Mouse (Mus musculus) midbrain, embryonic 11.5 days (tissue): Measurements from ENCODE around the gene Tnfrsf13c. TPM values are rescaled to one million over a fixed set of nuclear protein-coding genes. Genes with fewer than 3 reads are reported as not detected.
A peak's percentile ranks its signal among the peaks of the same experiment; 100 is the strongest.

Source experiments
- ATAC-seq: fragments of 200-750 bp; cut with Nextera tagmentation; 2 replicates; pipeline ENCODE4 v1.8.0; 2017; ENCODE audit warnings: moderate TSS enrichment, moderate library complexity; ENCODE audit not compliant: low FRiP score
- DNase-seq: peaks from one replicate; pipeline ENCODE4 v3.0.0; 2015; ENCODE audit warnings: low spot score; ENCODE audit errors: missing footprints
- H3K27ac ChIP-seq: fragments of 300-500 bp; sonication (generic); 2 replicates; pipeline ENCODE4 v1.5.1; 2014; ENCODE audit warnings: low read depth, low read length
- H3K27me3 ChIP-seq: fragments of 300-500 bp; sonication (generic); 2 replicates; pipeline ENCODE4 v1.6.1; 2014; ENCODE audit warnings: mild to moderate bottlenecking, low read length, moderate library complexity, mixed read lengths; ENCODE audit not compliant: control insufficient read depth, insufficient read depth
- H3K36me3 ChIP-seq: fragments of 300-500 bp; sonication (generic); 2 replicates; pipeline ENCODE4 v1.6.1; 2014; ENCODE audit warnings: mild to moderate bottlenecking, low read length, moderate library complexity, mixed read lengths; ENCODE audit not compliant: control insufficient read depth, insufficient read depth
- H3K4me1 ChIP-seq: fragments of 300-500 bp; sonication (generic); 2 replicates; pipeline ENCODE4 v1.6.1; 2014; ENCODE audit warnings: low read length; ENCODE audit not compliant: control insufficient read depth, insufficient read depth
- H3K4me2 ChIP-seq: fragments of 300-500 bp; sonication (generic); 2 replicates; pipeline ENCODE4 v1.6.1; 2014; ENCODE audit warnings: mild to moderate bottlenecking, moderate library complexity
- H3K4me3 ChIP-seq: fragments of 300-500 bp; sonication (generic); 2 replicates; pipeline ENCODE4 v1.5.1; 2014; ENCODE audit warnings: low read depth, low read length
- H3K9ac ChIP-seq: fragments of 300-500 bp; sonication (generic); 2 replicates; pipeline ENCODE4 v1.6.1; 2014; ENCODE audit warnings: low read length
- H3K9me3 ChIP-seq: fragments of 300-500 bp; sonication (generic); 2 replicates; pipeline ENCODE4 v1.6.1; 2016; ENCODE audit warnings: low read length; ENCODE audit not compliant: control insufficient read depth
- WGBS: fragments of 180-500 bp; shearing (Covaris S2); extraction: QIAGEN DNeasy Blood & Tissue Kit; methylation state at CpG from one replicate; pipeline ENCODE4 v1.1.7; 2014; 5-methylcytosine and 5-hydroxymethylcytosine counted together
- polyA plus RNA-seq: library from polyadenylated mRNA; unstranded; fragments of >200 nt; fragmentation: Nextera tagmentation; extraction: Ambion mirVana; gene quantifications from 2 replicates; pipeline ENCODE4 v1.2.1, GENCODE M21; 2014

Tnfrsf13c gene
- 0.07 and 0.17 TPM in 2 replicates for polyA plus RNA-seq

DNA sequence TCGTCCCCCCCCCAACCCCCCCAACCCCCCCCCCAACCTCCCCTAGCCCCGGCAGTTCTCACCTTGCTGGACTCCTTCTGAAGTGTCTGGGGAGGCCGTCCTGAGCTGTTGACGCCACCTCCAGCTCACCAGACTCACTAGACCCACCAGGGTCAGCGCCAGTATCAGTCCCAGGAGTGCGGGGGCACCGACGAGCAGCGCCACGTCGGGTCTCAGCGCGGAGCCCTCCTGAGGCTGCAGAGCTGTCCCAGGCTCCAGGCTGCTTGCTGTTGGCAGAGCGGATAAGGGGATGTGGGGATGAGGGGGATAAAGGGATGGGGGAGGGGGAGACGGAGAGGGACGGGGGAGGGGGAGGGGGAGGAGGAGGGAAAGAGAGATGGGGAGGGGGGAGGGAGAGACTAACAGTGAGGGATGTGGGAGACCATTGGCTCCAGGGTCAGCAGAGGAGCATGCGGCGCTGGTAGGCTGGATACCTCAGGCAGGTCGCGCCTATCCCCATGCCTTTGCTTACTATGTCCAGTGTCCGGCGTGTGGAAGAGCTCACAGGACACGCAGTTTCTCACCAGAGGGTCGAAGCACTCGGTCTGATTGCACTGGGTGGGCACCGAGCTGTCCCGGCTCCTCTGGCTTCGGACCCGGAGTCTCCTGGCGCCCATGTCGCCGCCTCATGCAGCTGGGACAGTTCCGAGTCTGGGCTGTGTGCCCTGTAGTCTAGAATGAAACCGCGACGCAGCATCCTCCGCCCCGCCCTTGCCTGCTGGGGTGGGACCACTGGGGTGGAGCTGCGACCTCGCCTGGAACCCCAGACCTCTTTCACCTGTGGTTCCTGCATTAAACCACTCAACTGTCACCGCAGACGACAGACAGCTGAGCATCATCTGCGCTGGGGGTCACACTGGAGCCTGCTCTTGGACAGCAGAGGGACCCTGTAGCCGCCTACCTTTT, at the start of gene Tnfrsf13c:
TSS of gene Tnfrsf13c (minus strand) at position 713 of the 945 bp plus-strand sequence.
- WGBS, result 1% methylated on average over 43 of the region's 44 CpGs
- peak; percentile 61 for ATAC-seq
- no peak for DNase-seq
- peak within 1 kb of the TSS; percentile 21 for H3K4me3 ChIP-seq
- H3K9me3 ChIP-seq, result no peaks in the 10 kb centered on the region
- H3K36me3 ChIP-seq, result no peaks in the 10 kb centered on the region
- peak within 1 kb of the TSS; percentile 47 for H3K4me2 ChIP-seq
- H3K9ac ChIP-seq, result peak within 1 kb of the TSS; percentile 34
- H3K27ac ChIP-seq, result no peak within 1 kb of the TSS
- H3K27me3 ChIP-seq, result peaks cover 11% of the 10 kb centered on the region
- peaks cover 3% of the 10 kb centered on the region for H3K4me1 ChIP-seq

DNA sequence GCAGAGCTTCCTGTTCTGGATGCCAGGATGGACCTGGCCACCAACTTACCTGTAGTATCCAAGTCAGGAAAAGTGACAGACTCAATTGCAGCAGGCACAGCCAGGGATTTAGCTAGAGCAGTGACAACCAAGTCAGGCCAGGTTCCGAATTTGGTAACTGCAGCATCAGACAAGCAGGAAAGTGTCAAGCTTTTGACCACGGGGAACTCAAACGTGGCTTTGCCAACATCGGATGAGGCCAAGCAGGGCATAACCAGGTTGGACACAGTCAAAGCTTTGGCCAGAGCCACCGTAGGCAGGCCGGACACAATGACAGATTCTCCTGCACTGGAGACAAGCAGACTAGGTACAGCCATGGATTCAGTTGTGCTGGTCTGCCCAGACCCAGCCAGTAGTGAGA, 48.1 kb upstream of the Tnfrsf13c start:
- Histone ChIP-seq H3K9me3 (no peaks in the 10 kb centered on the region), H3K27ac (no peak overlapping the region), H3K27me3 (peaks cover 9% of the 10 kb centered on the region; the same call in 1 of the 2 replicates), H3K9ac (no peak overlapping the region), H3K36me3 (no peaks in the 10 kb centered on the region), H3K4me3 (no peak overlapping the region), H3K4me1 (peaks cover 38% of the 10 kb centered on the region), H3K4me2 (no peak overlapping the region)
- WGBS, result 85% methylated on average over 6 of the region's 6 CpGs
- ATAC-seq (no peak), DNase-seq (no peak)

DNA sequence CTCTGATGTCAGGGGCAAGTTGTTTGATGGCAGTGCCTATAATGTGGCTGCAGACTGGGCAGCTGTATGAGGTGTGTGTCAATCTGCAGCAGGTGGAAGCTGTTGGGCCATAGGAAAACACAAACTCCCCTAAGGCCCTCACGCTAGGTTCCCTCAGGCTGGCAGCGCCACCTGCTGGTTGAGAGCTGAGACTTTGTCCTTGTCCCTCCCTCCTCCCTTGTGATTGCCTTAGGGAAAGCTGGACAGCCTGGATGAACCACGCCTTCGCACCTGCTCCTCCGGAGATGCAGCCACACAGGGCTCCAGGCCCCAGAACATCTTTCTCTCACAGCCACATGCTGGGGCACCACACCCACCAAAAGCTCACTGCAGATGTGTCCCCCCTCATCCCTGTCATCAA, 47.0 kb upstream of the Tnfrsf13c start:
- 8% methylated on average over 5 of the region's 5 CpGs for WGBS
- DNase-seq, result peak; percentile 98
- Histone ChIP-seq H3K36me3 (no peaks in the 10 kb centered on the region), H3K9ac (no peak overlapping the region), H3K4me3 (no peak overlapping the region), H3K9me3 (no peaks in the 10 kb centered on the region), H3K27me3 (peaks cover 9% of the 10 kb centered on the region; the same call in 1 of the 2 replicates), H3K4me1 (peaks cover 28% of the 10 kb centered on the region), H3K27ac (no peak overlapping the region), H3K4me2 (no peak overlapping the region)
- ATAC-seq, result peak; percentile 10; the same call in 1 of the 2 replicates

- Histone ChIP-seq H3K36me3 (no peaks in the 10 kb centered on the region), H3K4me1 (peaks cover 19% of the 10 kb centered on the region), H3K4me2 (no peak overlapping the region), H3K27ac (no peak overlapping the region), H3K4me3 (no peak overlapping the region), H3K9ac (no peak overlapping the region), H3K27me3 (peaks cover 3% of the 10 kb centered on the region; the same call in 1 of the 2 replicates), H3K9me3 (no peaks in the 10 kb centered on the region)
- DNase-seq (no peak), ATAC-seq (no peak)
- WGBS, result 88% methylated on average over 9 of the region's 9 CpGs
Measured at GRCm38 (mm10) chr15:82268783-82269182, 44.6 kb upstream of the Tnfrsf13c start.

- peak overlapping the region; percentile 37; the same call in 1 of the 2 replicates for H3K27ac ChIP-seq
- 12% methylated on average over 3 of the region's 3 CpGs for WGBS
- H3K4me1 ChIP-seq, result peaks cover 19% of the 10 kb centered on the region
- H3K4me3 ChIP-seq, result no peak overlapping the region
- no peaks in the 10 kb centered on the region for H3K36me3 ChIP-seq
- ATAC-seq (peak; percentile 40; the same call in 1 of the 2 replicates), DNase-seq (peak; percentile 89)
- H3K9ac ChIP-seq, result no peak overlapping the region
- no peaks in the 10 kb centered on the region for H3K27me3 ChIP-seq
- H3K9me3 ChIP-seq, result no peaks in the 10 kb centered on the region
- no peak overlapping the region for H3K4me2 ChIP-seq
Measured at GRCm38 (mm10) chr15:82268185-82268584, 44.0 kb upstream of the Tnfrsf13c start.

DNA sequence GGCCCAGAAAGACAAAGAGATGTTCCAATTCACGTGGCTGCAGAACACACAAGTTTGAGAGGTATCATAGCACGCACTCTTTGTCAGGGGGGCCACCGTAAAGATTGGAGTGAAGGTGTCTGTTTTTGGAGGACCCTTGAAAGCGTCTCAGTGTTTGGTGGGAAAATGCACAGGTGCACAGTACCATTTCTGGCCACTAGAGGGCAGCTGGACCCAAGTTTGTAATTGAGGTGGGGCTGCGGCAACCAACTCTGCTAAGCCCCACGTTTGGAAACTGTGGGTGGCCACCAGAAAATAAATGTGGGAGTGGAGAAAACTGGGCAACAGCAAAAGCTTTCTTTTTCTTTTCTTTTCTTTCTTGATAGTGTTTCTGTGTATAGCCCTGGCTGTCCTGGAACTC, 42.2 kb upstream of the Tnfrsf13c start:
- WGBS, result 18% methylated on average over 6 of the region's 6 CpGs
- H3K4me2 ChIP-seq, result no peak overlapping the region
- H3K36me3 ChIP-seq, result no peaks in the 10 kb centered on the region
- no peak overlapping the region for H3K9ac ChIP-seq
- H3K4me1 ChIP-seq, result peaks cover 16% of the 10 kb centered on the region
- H3K9me3 ChIP-seq, result no peaks in the 10 kb centered on the region
- H3K27me3 ChIP-seq, result no peaks in the 10 kb centered on the region
- no peak overlapping the region for H3K4me3 ChIP-seq
- peak; percentile 97 for DNase-seq
- no peak for ATAC-seq
- no peak overlapping the region for H3K27ac ChIP-seq

DNA sequence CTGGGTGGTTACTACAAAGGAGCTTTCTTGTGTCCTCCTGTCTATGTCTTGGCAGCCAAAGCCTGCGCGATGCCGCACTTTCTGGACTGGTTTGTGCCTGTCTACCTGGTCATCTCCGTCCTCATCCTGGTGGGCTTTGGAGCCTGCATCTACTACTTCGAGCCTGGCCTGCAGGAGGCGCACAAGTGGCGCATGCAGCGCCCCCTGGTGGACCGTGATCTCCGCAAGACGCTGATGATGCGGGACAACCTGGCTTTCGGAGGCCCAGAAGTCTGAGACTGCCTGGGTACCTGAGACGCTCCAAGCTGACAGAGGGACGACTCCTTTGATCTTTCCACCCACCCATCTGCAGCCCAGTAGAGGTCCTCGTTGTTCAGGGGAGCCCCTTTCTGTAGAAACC, 35.3 kb upstream of the Tnfrsf13c start:
- ATAC-seq (no peak), DNase-seq (peak; percentile 95)

GRCm38 (mm10) chr15:82255944-82256383, 31.8 kb upstream of the Tnfrsf13c start:
- peak; percentile 84 for ATAC-seq
- 14% methylated on average over 10 of the region's 10 CpGs for WGBS
- Histone ChIP-seq H3K36me3 (no peaks in the 10 kb centered on the region), H3K9me3 (no peaks in the 10 kb centered on the region), H3K4me1 (peaks cover 9% of the 10 kb centered on the region), H3K9ac (peak overlapping the region; percentile 37; the same call in 1 of the 2 replicates), H3K4me3 (peak overlapping the region; percentile 13), H3K27me3 (no peaks in the 10 kb centered on the region), H3K4me2 (peak overlapping the region; percentile 35), H3K27ac (peak overlapping the region; percentile 50)
- DNase-seq, result peak; percentile 92

More for the DNA sequence above, 35.3 kb upstream of the Tnfrsf13c start:
- Histone ChIP-seq H3K4me2 (no peak overlapping the region), H3K9ac (no peak overlapping the region), H3K27me3 (no peaks in the 10 kb centered on the region), H3K27ac (no peak overlapping the region), H3K4me1 (peaks cover 9% of the 10 kb centered on the region), H3K4me3 (no peak overlapping the region), H3K9me3 (no peaks in the 10 kb centered on the region), H3K36me3 (no peaks in the 10 kb centered on the region)
- WGBS, result 13% methylated on average over 16 of the region's 16 CpGs

DNA sequence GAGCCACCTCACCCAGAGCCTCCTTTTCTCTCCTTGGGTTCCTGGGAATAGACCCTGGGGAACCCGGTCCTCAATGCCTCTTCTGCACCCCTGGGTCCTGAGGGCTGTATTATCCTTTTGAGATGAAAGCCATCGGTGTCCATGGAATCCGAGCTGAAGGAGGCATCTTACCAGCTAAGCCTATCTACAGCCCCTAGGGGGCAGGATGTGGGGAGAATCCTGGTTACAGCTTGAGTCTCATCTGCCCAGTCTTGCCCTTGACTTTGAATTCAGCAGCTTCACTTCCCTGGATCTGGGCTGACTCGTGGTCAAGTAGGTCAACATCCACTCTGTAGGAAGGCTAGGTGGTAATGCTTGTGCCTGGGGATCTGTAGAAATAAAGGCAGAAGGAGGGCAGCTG, 31.1 kb upstream of the Tnfrsf13c start:
- Histone ChIP-seq H3K9ac (no peak overlapping the region), H3K9me3 (no peaks in the 10 kb centered on the region), H3K27ac (no peak overlapping the region), H3K4me3 (no peak overlapping the region), H3K36me3 (no peaks in the 10 kb centered on the region), H3K4me2 (no peak overlapping the region; the same call in 1 of the 2 replicates), H3K27me3 (no peaks in the 10 kb centered on the region), H3K4me1 (peaks cover 9% of the 10 kb centered on the region)
- DNase-seq, result no peak
- ATAC-seq, result no peak
- WGBS, result 43% methylated on average over 4 of the region's 4 CpGs
